Mouse (Mus musculus): ENCODE measurements around the gene Garnl3.

Garnl3 gene

DNA sequence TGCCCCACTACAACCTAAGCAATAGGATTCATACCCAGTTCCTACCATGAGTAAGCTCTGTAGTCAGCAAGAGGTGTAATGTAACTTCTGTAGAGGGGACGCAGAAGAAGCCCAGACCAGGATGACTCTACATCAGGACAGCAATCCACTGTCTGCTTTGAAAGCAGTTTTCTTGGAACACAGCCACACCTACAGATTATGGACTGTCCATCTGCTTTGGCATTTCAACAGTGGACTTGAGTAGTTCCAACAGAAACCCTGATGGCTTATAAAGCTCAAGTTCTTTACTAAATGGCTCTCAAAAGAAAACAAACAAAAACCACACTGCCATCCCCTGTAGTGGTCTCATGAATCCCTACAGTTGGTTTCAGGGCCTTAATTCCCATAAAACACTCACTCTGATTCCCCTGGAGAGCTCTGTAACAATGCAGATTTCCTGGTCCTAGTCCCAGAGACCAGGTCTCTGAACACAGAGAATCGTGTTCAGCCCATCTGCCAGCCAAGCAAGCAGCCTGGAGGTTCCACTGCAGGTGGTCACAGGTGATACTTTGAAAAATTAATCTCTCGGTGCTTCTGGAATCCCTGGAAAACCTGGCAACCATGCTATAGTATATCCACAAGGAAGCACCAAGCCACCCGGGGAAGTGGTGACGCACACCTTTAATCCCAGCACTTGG is 42.0 kb downstream of the Garnl3 start:
- DNase-seq (ENCODE audit: low spot score in 2 of 2), result no peak

GRCm38 (mm10) chr2:33086671-33087363 is 44.6 kb downstream of the Garnl3 start:
- no peak for DNase-seq (ENCODE audit: low spot score in 2 of 2)

DNA sequence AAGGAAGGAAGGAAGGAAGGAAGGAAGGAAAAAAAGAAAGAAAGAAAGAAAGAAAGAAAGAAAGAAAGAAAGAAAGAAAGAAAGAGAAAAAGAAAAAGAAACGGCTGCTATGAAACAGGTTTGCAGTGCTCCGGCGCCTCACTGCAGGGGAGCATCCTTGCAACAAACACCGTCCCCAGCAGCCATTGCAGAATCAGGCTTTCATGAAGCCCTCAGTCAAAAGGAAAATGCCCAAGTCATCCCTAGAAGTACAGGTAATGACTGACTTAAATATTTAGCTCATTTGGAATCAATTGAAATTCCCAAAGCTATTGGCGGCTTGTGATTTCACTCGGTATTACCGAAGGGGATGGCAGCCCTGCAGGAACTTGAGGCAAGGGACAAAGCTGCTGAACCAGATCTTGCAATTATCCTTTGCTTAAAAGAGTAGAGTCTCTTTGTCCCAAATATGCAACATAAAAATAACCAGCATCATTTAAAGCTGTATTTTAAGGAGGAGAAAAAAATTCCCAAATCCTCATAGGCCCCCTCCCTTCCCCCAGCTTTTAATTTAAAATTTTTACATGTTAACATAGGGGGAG is 45.3 kb downstream of the Garnl3 start:
- no peak for DNase-seq (ENCODE audit: low spot score in 2 of 2)

DNA sequence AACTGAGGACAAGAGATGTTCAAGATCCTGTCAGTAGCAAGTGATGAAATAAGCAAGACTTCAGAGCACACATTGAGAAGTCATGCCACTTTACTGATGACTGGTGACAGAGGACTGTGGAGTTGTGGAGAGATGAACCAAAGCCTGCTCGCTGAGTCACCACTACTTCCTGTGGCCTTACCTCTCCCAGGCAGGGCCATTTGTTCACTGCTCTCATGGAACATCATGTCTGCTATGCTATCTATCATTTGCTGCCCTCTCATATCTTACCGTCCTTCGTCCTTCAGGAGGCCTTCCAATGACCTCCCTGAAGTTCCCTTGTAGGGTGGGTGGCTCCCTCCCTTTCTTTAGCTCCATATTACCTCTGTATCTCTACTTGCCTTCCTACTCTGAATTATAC is 47.2 kb downstream of the Garnl3 start:
- no peak for DNase-seq (ENCODE audit: low spot score in 2 of 2)

GRCm38 (mm10) chr2:33080166-33080565 is 51.3 kb downstream of the Garnl3 start:
- DNase-seq (ENCODE audit: low spot score in 2 of 2), result no peak

- no peak for DNase-seq (ENCODE audit: low spot score in 2 of 2)
Measured at GRCm38 (mm10) chr2:33077252-33077651, 54.2 kb downstream of the Garnl3 start.

- DNase-seq (ENCODE audit: low spot score in 2 of 2), result no peak
Measured at GRCm38 (mm10) chr2:33074931-33075330, 56.5 kb downstream of the Garnl3 start.

GRCm38 (mm10) chr2:33074188-33074587 is 57.3 kb downstream of the Garnl3 start:
- no peak for DNase-seq (ENCODE audit: low spot score in 2 of 2)

DNA sequence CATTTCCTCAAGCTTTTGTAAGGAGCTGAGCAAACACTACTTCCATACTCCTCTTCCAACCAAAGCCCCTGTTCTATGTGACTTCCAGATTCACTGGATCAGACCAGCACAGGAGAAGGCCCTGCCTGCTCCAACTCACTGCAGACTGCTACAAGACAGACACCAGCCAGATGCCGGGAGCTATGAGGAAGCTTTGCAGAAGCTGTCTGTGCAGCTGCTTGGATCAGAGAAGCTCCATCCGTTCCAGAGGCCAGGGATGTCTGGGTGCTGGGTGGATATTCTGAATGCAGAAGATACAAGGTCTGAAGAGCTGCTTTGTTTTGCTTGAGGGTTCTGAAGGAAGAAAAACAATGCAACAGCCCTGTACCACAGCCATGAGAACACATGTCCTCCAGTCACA is 59.1 kb downstream of the Garnl3 start:
- no peak for DNase-seq (ENCODE audit: low spot score in 2 of 2)

GRCm38 (mm10) chr2:33065610-33066009 is 65.8 kb downstream of the Garnl3 start:
- no peak for DNase-seq (ENCODE audit: low spot score in 2 of 2)

GRCm38 (mm10) chr2:33062744-33063143 is 68.7 kb downstream of the Garnl3 start:
- DNase-seq (ENCODE audit: low spot score in 2 of 2), result no peak

DNA sequence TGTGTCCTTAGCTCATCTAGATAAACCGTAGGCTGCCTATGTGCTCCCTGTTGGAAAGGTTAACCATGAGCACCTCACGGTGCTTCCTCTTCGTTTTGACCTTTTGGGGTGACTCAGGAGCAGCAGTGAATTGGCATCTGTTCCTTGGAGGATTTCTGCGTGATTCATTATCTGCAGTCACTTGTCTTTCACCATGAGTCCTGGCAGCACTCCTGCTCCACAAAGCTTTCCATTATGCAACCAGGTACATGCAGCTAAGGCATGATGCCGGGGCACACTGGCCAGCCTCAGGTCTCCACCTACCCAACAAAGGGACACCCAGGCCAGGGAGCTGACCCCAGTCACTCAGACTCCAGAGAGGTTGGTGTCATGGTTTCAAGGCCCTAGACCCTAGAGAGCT is 72.5 kb downstream of the Garnl3 start:
- DNase-seq (ENCODE audit: low spot score in 2 of 2), result peak in 1 of 2 experiments; percentile 46

DNA sequence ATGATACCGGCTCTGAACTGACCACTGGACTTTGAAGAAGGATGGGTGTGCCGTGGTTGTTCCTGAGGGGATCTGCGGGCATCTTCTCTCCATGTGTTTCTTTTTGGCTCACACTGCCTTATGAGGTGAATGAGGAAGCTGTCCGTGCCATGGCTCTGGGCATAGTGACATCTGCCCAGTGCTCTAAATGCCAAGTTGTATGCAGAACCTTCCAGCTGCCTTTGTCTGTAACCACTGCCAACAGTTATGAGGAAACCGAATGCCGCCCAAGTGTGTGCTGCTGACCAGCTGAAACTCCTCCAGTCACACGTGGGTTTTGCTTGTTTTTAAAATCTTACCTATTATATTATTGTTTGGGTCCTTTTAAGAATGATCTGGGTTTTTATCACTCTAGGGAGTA is 73.9 kb downstream of the Garnl3 start:
- DNase-seq (ENCODE audit: low spot score in 2 of 2), result no peak

GRCm38 (mm10) chr2:33053966-33054365 is 77.5 kb downstream of the Garnl3 start:
- no peak for DNase-seq (ENCODE audit: low spot score in 2 of 2)

GRCm38 (mm10) chr2:33047360-33047759 is 84.1 kb downstream of the Garnl3 start:
- no peak for DNase-seq (ENCODE audit: low spot score in 2 of 2)

- no peak for DNase-seq (ENCODE audit: low spot score in 2 of 2)
Measured at GRCm38 (mm10) chr2:33046919-33047318, 84.5 kb downstream of the Garnl3 start.

DNA sequence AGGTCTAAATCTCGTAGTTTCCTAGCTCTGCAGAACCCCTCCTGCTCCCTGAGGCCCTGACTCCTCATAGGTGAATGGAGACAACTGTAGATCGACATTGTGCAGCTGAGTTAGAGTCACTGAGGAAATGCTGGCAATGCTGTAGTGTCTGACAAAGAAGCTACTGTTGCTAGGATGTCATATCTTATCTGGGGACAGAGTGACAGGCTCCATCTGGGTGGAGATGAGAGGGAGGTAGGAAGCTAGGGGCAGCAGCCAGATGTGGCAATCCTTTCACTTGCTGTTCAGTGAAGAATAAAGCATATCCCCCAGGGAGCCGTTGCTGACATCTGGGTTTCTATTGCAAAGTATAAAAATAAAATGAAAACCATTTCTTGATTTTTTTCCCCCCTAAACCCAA is 85.6 kb downstream of the Garnl3 start:
- DNase-seq (ENCODE audit: low spot score in 2 of 2), result no peak

- DNase-seq (ENCODE audit: low spot score in 2 of 2), result no peak
Measured at GRCm38 (mm10) chr2:33042781-33043180, 88.7 kb downstream of the Garnl3 start.

- DNase-seq (ENCODE audit: low spot score in 2 of 2), result no peak
Measured at GRCm38 (mm10) chr2:33041571-33041970, 89.9 kb downstream of the Garnl3 start.

GRCm38 (mm10) chr2:33037429-33037828 is 94.0 kb downstream of the Garnl3 start:
- peak; percentile 73 to 79 for DNase-seq (ENCODE audit: low spot score in 2 of 2)

DNA sequence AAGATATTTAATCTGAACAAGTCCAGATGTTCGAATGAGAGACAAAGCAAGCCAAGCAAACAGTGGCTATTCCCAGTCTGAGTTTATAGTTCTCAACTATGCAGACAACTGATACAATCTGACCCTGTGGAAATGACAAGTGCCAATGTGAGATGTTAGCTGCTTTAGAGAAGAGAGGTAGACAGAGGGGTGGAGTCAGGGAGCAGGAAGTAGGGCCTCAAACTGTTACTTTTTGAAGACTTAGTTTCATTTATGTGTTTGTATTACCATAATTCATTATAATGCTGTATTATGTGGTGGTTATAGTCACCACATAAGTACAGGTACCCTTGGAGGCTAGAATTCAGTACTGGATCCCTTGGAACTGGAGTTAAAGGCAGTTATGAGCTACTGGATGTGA is 96.2 kb downstream of the Garnl3 start:
- DNase-seq (ENCODE audit: low spot score in 2 of 2), result no peak

GRCm38 (mm10) chr2:33033281-33033680 is 98.2 kb downstream of the Garnl3 start:
- peak; percentile 69 to 78 for DNase-seq (ENCODE audit: low spot score in 2 of 2)

DNA sequence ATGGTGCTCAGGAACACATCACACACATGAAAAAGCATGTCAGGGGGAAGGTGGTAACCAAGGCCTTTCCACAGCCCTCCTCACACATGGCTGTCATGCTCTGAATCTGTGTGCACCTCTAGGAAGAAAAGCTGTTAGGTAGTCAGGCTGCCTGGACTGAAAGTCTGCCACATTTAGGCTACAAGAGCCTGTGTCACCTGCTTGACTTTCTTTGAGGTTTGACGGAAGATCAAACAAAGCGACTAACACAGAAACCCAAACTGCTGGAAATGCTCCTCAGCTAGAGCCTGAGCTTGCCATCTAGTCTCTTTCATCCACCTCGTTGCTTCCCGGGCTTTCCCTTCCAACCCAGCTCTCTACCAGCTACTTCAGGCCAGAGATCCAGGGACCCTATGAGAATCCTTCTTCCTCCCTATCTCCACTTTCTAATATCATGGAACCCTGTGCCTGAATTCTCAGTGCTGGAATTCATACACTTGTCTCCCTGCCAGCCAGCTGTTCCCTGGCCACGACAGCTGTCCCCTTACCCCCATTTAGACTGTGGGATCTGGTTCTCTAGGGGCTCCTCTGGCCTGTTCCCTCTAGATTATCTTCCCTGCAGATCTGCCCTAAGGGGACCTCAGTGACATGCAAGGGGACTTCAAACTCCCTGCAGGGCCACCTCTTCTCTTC is 98.9 kb downstream of the Garnl3 start:
- DNase-seq (ENCODE audit: low spot score in 2 of 2), result no peak

All from right cerebral cortex, postnatal 36 days (tissue).